Mouse (Mus musculus): ENCODE results near the gene Morn1. TPM values are rescaled to one million over a fixed set of nuclear protein-coding genes. Genes with fewer than 3 reads are reported as not detected.

Gene Morn1
- 1 to 10 TPM; 3.3 to 4.2 TPM for total RNA-seq (2023)

GRCm38 (mm10) chr4:155086108-155087024 is at the start of gene Morn1, which contains the start of gene Rer1:
Gene Morn1, plus strand, starts transcription at chr4:155086577.
Gene Rer1, minus strand, starts transcription at chr4:155086382.

GRCm38 (mm10) chr4:155056724-155057123 is 29.7 kb upstream of the Morn1 start, which contains the start of gene Plch2:
Gene Plch2, minus strand, starts transcription at chr4:155056784.

GRCm38 (mm10) chr4:155066834-155067522 is 19.4 kb upstream of the Morn1 start, which contains the start of gene Pex10:
Gene Pex10, plus strand, starts transcription at chr4:155067016.

Other genes with a start within 250 kb of the Morn1 start
- not detected for gene Ttc34, start 249.1 kb upstream of the Morn1 start, total RNA-seq (2023)
- not detected for gene Mmel1, start 217.0 kb upstream of the Morn1 start, total RNA-seq (2023)
- gene Fam213b, start 187.4 kb upstream of the Morn1 start, total RNA-seq (2023): 1 to 10 TPM; 1.7 to 2.0 TPM
- 10 to 100 TPM; 50.3 to 56.6 TPM for gene Tnfrsf14, start 158.0 kb upstream of the Morn1 start, total RNA-seq (2023)
- gene Hes5, start 125.7 kb upstream of the Morn1 start, total RNA-seq (2023): 10 to 100 TPM; 15.1 to 19.4 TPM
- 100 to 1,000 TPM; 100 to 101 TPM for gene Pank4, start 122.5 kb upstream of the Morn1 start, total RNA-seq (2023)
- gene Plch2, start 29.8 kb upstream of the Morn1 start, total RNA-seq (2023): not detected
- 10 to 100 TPM in 1 of 2 experiments, 1 to 10 TPM in 1; 9.2 to 16.4 TPM for gene Pex10, start 19.6 kb upstream of the Morn1 start, total RNA-seq (2023)
- 10 to 100 TPM; 53.9 to 54.2 TPM for gene Rer1, start 195 bp upstream of the Morn1 start, total RNA-seq (2023)
- gene Ski, start 136.0 kb downstream of the Morn1 start, total RNA-seq (2023): 10 to 100 TPM; 51.0 to 51.3 TPM
- 10 to 100 TPM; 37.7 to 40.7 TPM for gene Faap20, start 163.2 kb downstream of the Morn1 start, total RNA-seq (2023)